Mouse (Mus musculus): ENCODE results near the gene Ms4a6c. TPM values are rescaled to one million over a fixed set of nuclear protein-coding genes. Genes with fewer than 3 reads are reported as not detected.

The Ms4a6c gene
- total RNA-seq, 2 experiments from 2014 or later, result 174 to 181 TPM

DNA sequence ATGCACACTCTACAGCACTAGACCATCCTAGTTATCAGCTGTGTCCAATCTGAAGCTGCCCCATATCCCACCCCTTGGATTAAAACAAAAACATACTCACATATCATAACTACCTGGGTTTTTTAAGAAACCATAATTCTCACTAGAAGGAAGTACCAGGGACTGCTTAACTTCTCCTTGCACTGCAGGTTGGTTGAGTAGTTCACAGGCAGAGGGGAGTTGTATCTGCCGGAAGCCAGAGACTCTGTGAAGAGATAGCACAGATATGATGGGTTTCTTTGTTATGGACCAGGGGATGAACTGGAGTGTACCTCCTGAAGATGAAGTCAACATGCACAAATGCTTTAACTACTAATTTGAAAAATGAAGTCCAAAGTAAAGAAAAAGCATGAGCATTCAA, 31.6 kb downstream of the Ms4a6c start:
- ATAC-seq (replicated peaks; ENCODE audit: poor library complexity), result no peak

DNA sequence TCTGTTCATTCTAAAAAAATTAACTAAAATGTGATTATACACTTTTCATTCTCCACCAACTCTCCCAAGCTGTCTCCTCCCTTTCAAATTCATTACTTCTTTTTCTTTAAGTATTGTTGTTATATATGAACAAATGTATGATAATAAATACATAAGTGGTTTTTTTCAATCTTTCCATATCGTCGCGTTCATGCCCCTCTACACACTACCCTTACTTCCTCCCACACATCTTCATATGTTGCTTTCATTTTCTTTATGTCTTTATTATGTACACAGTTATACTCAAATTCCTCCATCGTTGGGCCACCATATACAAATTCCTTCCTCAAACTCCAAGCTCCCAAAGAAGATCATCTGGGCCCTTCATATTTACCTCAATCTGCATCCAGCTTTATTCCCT, 32.2 kb downstream of the Ms4a6c start:
- ATAC-seq (replicated peaks; ENCODE audit: poor library complexity), result no peak

DNA sequence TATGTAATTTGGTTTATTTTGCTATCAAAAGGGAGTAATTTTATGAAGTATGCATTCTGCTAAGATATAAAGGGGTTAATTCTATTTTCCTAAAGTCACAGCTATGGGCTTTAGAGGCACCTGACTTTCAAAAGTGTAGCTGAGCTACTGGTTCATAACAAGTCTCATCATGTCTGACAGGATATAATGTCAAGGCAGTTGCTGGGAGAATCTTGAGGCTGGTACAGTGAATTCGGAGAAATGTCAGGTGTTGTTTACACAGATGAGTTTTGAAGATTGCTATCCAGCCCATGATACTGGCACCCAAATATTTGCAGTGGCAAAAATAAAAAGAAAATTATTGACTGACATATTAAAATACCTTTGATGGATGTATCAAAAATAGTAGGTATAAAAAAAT, 35.7 kb downstream of the Ms4a6c start:
- no peak for ATAC-seq (replicated peaks; ENCODE audit: poor library complexity)

DNA sequence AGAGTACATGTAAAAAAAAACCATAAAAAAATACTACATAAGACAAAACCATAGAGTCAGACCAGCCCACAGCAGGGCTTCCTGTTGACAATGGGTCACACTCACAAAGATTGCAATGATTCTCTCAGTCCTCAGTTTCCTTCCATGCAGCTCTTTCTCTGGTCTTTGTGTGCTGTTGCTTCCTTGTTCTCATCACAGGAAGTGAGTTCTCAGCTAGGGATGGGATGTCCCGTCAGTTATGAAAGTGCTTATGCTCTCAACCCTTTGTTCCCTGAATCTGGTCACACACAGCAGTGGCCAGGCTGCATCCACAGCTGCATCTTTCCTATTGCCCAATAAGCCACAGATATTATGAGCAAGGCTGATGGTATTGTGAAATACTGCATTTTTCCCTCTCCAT, 44.3 kb downstream of the Ms4a6c start:
- peak; percentile 88 for ATAC-seq (replicated peaks; ENCODE audit: poor library complexity)

DNA sequence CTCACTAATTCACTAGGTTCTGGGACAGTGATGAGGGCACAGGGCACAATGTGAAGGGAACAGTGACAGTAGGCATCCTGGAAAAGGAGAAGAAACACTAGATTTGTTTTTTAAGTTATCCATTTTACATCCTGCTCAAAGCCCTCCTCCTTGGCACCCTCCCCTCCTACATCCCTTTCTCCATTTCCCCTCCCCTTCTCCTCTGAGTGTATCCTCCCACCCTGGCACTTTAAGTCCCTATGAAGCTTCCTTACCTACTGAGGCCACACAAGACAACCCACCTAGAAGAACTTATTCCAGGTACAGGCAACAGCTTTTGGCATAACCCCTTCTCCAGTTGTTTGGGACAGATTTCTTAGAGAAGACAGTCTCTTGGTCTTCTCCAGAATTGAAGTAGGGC, 47.1 kb downstream of the Ms4a6c start, which contains the start of gene Ms4a6b:
TSS of gene Ms4a6b (plus strand) at position 267 of the 400 bp plus-strand sequence.
- no peak for ATAC-seq (replicated peaks; ENCODE audit: poor library complexity)

DNA sequence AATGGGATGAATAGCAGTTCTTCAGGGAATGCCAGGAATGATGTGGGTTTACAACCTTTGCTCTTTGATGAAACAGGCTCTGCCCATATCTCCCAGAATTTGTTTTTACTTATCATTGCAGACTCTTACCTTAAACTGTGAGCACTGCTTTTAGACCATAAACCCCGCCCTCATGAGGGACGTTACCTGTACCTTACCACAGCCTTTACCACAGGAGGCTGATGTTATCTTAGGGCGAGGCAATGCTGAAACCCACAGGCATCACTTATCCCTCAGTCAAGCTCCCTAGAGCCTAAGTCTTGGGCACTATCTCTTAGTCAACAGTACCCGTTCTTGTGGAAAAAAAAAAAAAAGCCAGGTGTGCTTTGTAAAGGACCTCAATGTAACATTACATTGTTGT, 47.7 kb downstream of the Ms4a6c start:
- no peak for ATAC-seq (replicated peaks; ENCODE audit: poor library complexity)

DNA sequence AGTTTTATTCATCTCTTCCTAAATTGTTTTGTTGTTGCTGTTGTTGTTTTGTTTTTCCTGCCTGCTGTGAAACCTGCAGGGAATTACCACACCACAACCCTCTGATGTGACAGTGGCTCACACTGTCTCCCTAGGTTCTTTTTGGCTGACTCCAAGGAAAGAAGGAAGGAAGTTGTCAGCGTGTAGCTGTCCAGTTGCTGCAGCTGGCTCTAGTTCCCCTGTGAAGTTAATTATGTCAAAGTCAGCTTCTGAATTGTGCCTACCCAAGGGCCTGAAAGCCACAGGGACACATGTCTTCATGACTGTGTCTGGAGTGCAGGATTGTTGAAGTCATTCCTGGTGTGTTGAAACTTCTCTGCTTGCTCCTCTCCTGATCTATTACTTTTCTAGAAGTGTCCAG, 48.2 kb downstream of the Ms4a6c start:
- ATAC-seq (replicated peaks; ENCODE audit: poor library complexity), result peak; percentile 77

DNA sequence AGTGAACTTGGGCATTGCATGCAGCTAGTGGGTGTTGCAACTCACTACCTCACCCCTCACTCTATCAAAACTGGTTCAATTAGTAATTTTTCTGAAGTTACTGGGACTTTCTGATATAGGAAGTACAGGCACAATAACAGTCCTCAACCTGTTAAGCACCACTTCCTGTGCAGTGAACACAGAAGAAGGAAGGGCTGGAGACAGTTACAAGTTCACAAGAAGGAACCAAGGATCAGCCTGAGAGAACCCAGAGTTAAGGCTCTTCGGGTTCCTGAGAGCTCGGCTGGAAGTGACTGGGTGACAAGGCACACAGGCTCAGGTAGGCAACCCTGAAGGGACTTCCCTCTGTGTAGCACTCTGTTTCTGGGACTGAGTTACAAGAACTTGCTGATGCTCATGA, 49.2 kb downstream of the Ms4a6c start:
- peak; percentile 56 for ATAC-seq (replicated peaks; ENCODE audit: poor library complexity)

DNA sequence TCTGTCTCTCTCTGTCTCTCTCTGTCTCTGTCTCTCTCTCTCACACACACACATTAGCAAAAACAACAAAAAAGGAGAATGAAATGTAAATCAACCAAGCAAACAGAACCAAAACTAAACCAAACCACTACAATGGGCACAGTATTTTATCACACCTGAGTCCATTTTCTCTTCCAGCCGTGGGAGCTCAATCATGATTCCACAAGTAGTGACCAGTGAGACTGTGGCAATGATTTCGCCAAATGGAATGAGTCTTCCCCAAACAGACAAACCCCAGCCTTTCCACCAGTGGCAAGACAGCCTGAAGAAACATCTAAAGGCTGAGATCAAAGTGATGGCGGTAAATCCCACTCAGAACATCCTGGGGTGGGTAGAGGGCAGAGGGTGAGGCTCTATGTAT, 51.0 kb downstream of the Ms4a6c start:
- ATAC-seq (replicated peaks; ENCODE audit: poor library complexity), result no peak

Other genes starting within 250 kb of the Ms4a6c start
- not detected in 2 replicates for gene Ms4a12, start 236.9 kb upstream of the Ms4a6c start, total RNA-seq (2015)
- gene Ms4a12, start 236.9 kb upstream of the Ms4a6c start, total RNA-seq (2017), result not detected in 2 replicates
- gene Ms4a1, start 203.1 kb upstream of the Ms4a6c start, total RNA-seq (2015), result not detected in 2 replicates
- gene Ms4a1, start 203.1 kb upstream of the Ms4a6c start, total RNA-seq (2017), result not detected in 2 replicates
- gene Ms4a5, start 185.5 kb upstream of the Ms4a6c start, total RNA-seq (2015), result not detected in 2 replicates
- gene Ms4a5, start 185.5 kb upstream of the Ms4a6c start, total RNA-seq (2017), result not detected in 2 replicates
- not detected in 2 replicates for gene Ms4a14, start 154.9 kb upstream of the Ms4a6c start, total RNA-seq (2015)
- gene Ms4a14, start 154.9 kb upstream of the Ms4a6c start, total RNA-seq (2017), result not detected in 2 replicates
- not detected in 2 replicates for gene Ms4a7, start 133.2 kb upstream of the Ms4a6c start, total RNA-seq (2015)
- gene Ms4a7, start 133.2 kb upstream of the Ms4a6c start, total RNA-seq (2017), result 0.64 TPM in 1 of 2 replicates, not detected in the other
- 0.49 TPM in 1 of 2 replicates, not detected in the other for gene Ms4a4a, start 93.8 kb upstream of the Ms4a6c start, total RNA-seq (2015)
- gene Ms4a4a, start 93.8 kb upstream of the Ms4a6c start, total RNA-seq (2017), result not detected in 2 replicates
- 17.5 and 21.6 TPM in 2 replicates for gene Ms4a4c, start 64.6 kb upstream of the Ms4a6c start, total RNA-seq (2015)
- 15.8 and 18.6 TPM in 2 replicates for gene Ms4a4c, start 64.6 kb upstream of the Ms4a6c start, total RNA-seq (2017)
- 4.8 and 5.3 TPM in 2 replicates for gene Ms4a4b, start 25.8 kb upstream of the Ms4a6c start, total RNA-seq (2015)
- 0.88 and 1.00 TPM in 2 replicates for gene Ms4a4b, start 25.8 kb upstream of the Ms4a6c start, total RNA-seq (2017)
- 0.67 and 2.5 TPM in 2 replicates for gene Gm8369, start 16.6 kb downstream of the Ms4a6c start, total RNA-seq (2015)
- gene Gm8369, start 16.6 kb downstream of the Ms4a6c start, total RNA-seq (2017), result 1.2 and 1.3 TPM in 2 replicates
- gene Ms4a6b, start 47.1 kb downstream of the Ms4a6c start, total RNA-seq (2015), result 44.8 and 47.0 TPM in 2 replicates
- 19.8 and 24.4 TPM in 2 replicates for gene Ms4a6b, start 47.1 kb downstream of the Ms4a6c start, total RNA-seq (2017)
- gene Ms4a4d, start 67.4 kb downstream of the Ms4a6c start, total RNA-seq (2015), result not detected in 2 replicates
- not detected in 2 replicates for gene Ms4a4d, start 67.4 kb downstream of the Ms4a6c start, total RNA-seq (2017)
- 5.1 and 5.9 TPM in 2 replicates for gene Ms4a6d, start 135.5 kb downstream of the Ms4a6c start, total RNA-seq (2015)
- 3.0 and 4.2 TPM in 2 replicates for gene Ms4a6d, start 135.5 kb downstream of the Ms4a6c start, total RNA-seq (2017)
- gene Ms4a2, start 154.4 kb downstream of the Ms4a6c start, total RNA-seq (2015), result 18.2 and 21.8 TPM in 2 replicates
- 17.5 and 20.2 TPM in 2 replicates for gene Ms4a2, start 154.4 kb downstream of the Ms4a6c start, total RNA-seq (2017)
- 1,524 and 1,660 TPM in 2 replicates for gene Ms4a3, start 171.5 kb downstream of the Ms4a6c start, total RNA-seq (2015)
- 866 and 1,151 TPM in 2 replicates for gene Ms4a3, start 171.5 kb downstream of the Ms4a6c start, total RNA-seq (2017)
- 1.1 and 3.4 TPM in 2 replicates for gene Oosp2, start 191.2 kb downstream of the Ms4a6c start, total RNA-seq (2015)
- not detected in 2 replicates for gene Oosp2, start 191.2 kb downstream of the Ms4a6c start, total RNA-seq (2017)
- 5.7 and 7.6 TPM in 2 replicates for gene Oosp1, start 221.8 kb downstream of the Ms4a6c start, total RNA-seq (2015)
- gene Oosp1, start 221.8 kb downstream of the Ms4a6c start, total RNA-seq (2017), result 6.9 and 13.5 TPM in 2 replicates
- gene Oosp3, start 227.7 kb downstream of the Ms4a6c start, total RNA-seq (2015), result not detected in 2 replicates
- gene Oosp3, start 227.7 kb downstream of the Ms4a6c start, total RNA-seq (2017), result not detected in 2 replicates